Mouse (Mus musculus): ENCODE measurements around the gene Shisal1.

DNA sequence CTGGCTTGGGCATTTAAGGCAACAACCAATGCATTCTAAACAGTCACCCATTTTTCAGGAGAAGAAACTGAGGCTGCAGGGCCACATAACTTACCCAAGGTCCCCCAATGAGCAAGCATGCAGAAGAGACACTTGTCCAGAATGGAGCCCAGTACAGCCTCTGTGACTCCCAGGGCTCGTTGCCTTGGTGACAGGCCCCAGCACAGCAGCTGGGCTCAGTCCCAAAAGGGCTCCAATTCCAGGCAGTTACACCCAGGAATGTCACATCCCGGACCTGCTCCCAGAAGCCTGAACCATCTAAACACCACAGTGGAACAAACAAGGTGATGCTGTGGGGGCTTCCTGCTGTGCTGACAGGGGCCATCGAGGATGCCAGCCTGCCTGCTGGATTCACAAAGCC is 6.1 kb downstream of the Shisal1 start:
- TF ChIP-seq POLR2A (IDR thresholded peaks at IDR 0.05; ENCODE audit: borderline replicate concordance, extremely low read depth, insufficient read depth, insufficient read length, poor library complexity, severe bottlenecking) (no peak), CTCF (IDR thresholded peaks at IDR 0.05; ENCODE audit: borderline replicate concordance, extremely low read depth, insufficient read depth, insufficient read length) (no peak)

Measured in brain, embryonic 14.5 days (tissue).